Comparison of ENCODE assay signal across 9 mouse cellular contexts in genomic region chr16:97166166-97166565, GRCm38 (mm10). TPM values are rescaled to one million over a fixed set of nuclear protein-coding genes. Genes with fewer than 3 reads are reported as not detected.
DNase-seq lines count a peak whose midpoint lies in the region; ATAC-seq lines count a peak whose summit lies in the region.
"Had no signal": no experiment of that assay in that cellular context is flagged by ENCODE, and none has a peak within 500 bp of the region (broad histone marks: within the 10 kb centered on the region; RNA-seq: fewer than 3 reads in every experiment).

No protein-coding gene starts in this region.

- H3K27ac ChIP-seq in kidney, embryonic 14.5 days (ENCODE audit: low read depth, low read length): no peak overlapping the region
- H3K27ac ChIP-seq in embryonic facial prominence, embryonic 13.5 days: no peak overlapping the region
- H3K27ac ChIP-seq in hindbrain, embryonic 15.5 days (replicated peaks): peak overlapping the region; percentile 69
- H3K27ac ChIP-seq in midbrain, embryonic 16.5 days (ENCODE audit: low read length): peak overlapping the region; percentile 91

- no peak for ATAC-seq in kidney, embryonic 14.5 days (ENCODE audit: low FRiP score, low TSS enrichment)
- no peak for ATAC-seq in embryonic facial prominence, embryonic 13.5 days (ENCODE audit: insufficient number of reproducible peaks, insufficient read depth, low FRiP score, low TSS enrichment, low read depth)
- no peak for ATAC-seq in hindbrain, embryonic 15.5 days (ENCODE audit: low FRiP score, low read depth)
- no peak for ATAC-seq in midbrain, embryonic 16.5 days

- WGBS in kidney, embryonic 14.5 days: 27% methylated on average over 2 of the region's 2 CpGs
- 41% methylated on average over 2 of the region's 2 CpGs for WGBS in embryonic facial prominence, embryonic 13.5 days
- 37% methylated on average over 2 of the region's 2 CpGs for WGBS in hindbrain, embryonic 15.5 days
- 34% methylated on average over 2 of the region's 2 CpGs for WGBS in midbrain, embryonic 16.5 days

- no peaks in the 10 kb centered on the region for H3K36me3 ChIP-seq in kidney, embryonic 14.5 days (ENCODE audit: control insufficient read depth, insufficient read depth, low read length)
- no peaks in the 10 kb centered on the region for H3K36me3 ChIP-seq in embryonic facial prominence, embryonic 13.5 days
- H3K36me3 ChIP-seq in hindbrain, embryonic 15.5 days: no peaks in the 10 kb centered on the region
- no peaks in the 10 kb centered on the region for H3K36me3 ChIP-seq in midbrain, embryonic 16.5 days (ENCODE audit: control insufficient read depth, insufficient read depth, low read length)

- peaks cover 46% of the 10 kb centered on the region for H3K27me3 ChIP-seq in kidney, embryonic 14.5 days (ENCODE audit: control insufficient read depth, insufficient read depth, low read length)
- H3K27me3 ChIP-seq in embryonic facial prominence, embryonic 13.5 days: peaks cover 83% of the 10 kb centered on the region
- H3K27me3 ChIP-seq in hindbrain, embryonic 15.5 days: 0 out of 2 replicates have a peak, but pooled peaks cover 3% of the 10 kb centered on the region
- H3K27me3 ChIP-seq in midbrain, embryonic 16.5 days (ENCODE audit: control insufficient read depth, insufficient read depth, low read depth, low read length): no peaks in the 10 kb centered on the region

- peak overlapping the region; percentile 50 for H3K4me2 ChIP-seq in kidney, embryonic 14.5 days (replicated peaks; ENCODE audit: low read depth, low read length)
- peak overlapping the region; percentile 61 for H3K4me2 ChIP-seq in embryonic facial prominence, embryonic 13.5 days
- H3K4me2 ChIP-seq in hindbrain, embryonic 15.5 days: peak overlapping the region; percentile 84
- H3K4me2 ChIP-seq in midbrain, embryonic 16.5 days (ENCODE audit: low read length): peak overlapping the region; percentile 80

- H3K9me3 ChIP-seq in kidney, embryonic 14.5 days (ENCODE audit: control insufficient read depth, low read length): no peaks in the 10 kb centered on the region
- H3K9me3 ChIP-seq in embryonic facial prominence, embryonic 13.5 days: no peaks in the 10 kb centered on the region
- no peaks in the 10 kb centered on the region for H3K9me3 ChIP-seq in hindbrain, embryonic 15.5 days
- no peaks in the 10 kb centered on the region for H3K9me3 ChIP-seq in midbrain, embryonic 16.5 days (replicated peaks; ENCODE audit: control insufficient read depth, low read length, poor library complexity, severe bottlenecking)

- no peak for DNase-seq in kidney, adult 11 months
- no peak for DNase-seq in c-Kit-positive CD71-positive TER-119-positive erythroid progenitor cells, embryonic 14.5 days (ENCODE audit: low spot score)
- DNase-seq in left cerebral cortex, postnatal 4 days: no peak
- no peak for DNase-seq in left cerebral cortex, adult 18-20 months (ENCODE audit: low spot score in 2 of 2)

- intact Hi-C loops in left cerebral cortex, postnatal 4 days (cut with DNase I): loop anchor here (5.0 to 10.0 kb wide), 2 partner anchors 151 to 269 kb away; no protein-coding TSS in a partner anchor

- H3K4me1 ChIP-seq in kidney, embryonic 14.5 days (ENCODE audit: control insufficient read depth, insufficient read depth, low read length): no peaks in the 10 kb centered on the region
- H3K4me1 ChIP-seq in embryonic facial prominence, embryonic 13.5 days: peaks cover 11% of the 10 kb centered on the region
- H3K4me1 ChIP-seq in hindbrain, embryonic 15.5 days (replicated peaks): peaks cover 64% of the 10 kb centered on the region
- peaks cover 51% of the 10 kb centered on the region for H3K4me1 ChIP-seq in midbrain, embryonic 16.5 days (ENCODE audit: control insufficient read depth, insufficient read depth, low read length)

- no peak overlapping the region for H3K4me3 ChIP-seq in kidney, embryonic 14.5 days (ENCODE audit: low read length)
- no peak overlapping the region for H3K4me3 ChIP-seq in embryonic facial prominence, embryonic 13.5 days
- peak overlapping the region; percentile 38 for H3K4me3 ChIP-seq in hindbrain, embryonic 15.5 days
- H3K4me3 ChIP-seq in midbrain, embryonic 16.5 days (ENCODE audit: low read depth, low read length): peak overlapping the region; percentile 42
- H3K4me3 ChIP-seq: erythroblast, embryonic 14.5 days had no signal

- H3K9ac ChIP-seq in kidney, embryonic 14.5 days (ENCODE audit: low read depth, low read length): no peak overlapping the region
- H3K9ac ChIP-seq in embryonic facial prominence, embryonic 13.5 days: no peak overlapping the region
- peak overlapping the region; percentile 38 for H3K9ac ChIP-seq in hindbrain, embryonic 15.5 days
- peak overlapping the region; percentile 76 for H3K9ac ChIP-seq in midbrain, embryonic 16.5 days (ENCODE audit: low read depth, low read length)

RNA-seq across cellular contexts. Expression of gene Dscam, which starts 4.4 kb away (rescaled TPM):
- 0.07 TPM in 1 of 2 replicates, not detected in the other for polyA plus RNA-seq in kidney, embryonic 14.5 days (2014; fragmentation: Nextera tagmentation; extraction: Ambion mirVana)
- polyA plus RNA-seq in embryonic facial prominence, embryonic 13.5 days (2015; fragmentation: Nextera tagmentation; extraction: Ambion mirVana): 0.11 and 0.33 TPM in 2 replicates
- polyA plus RNA-seq in hindbrain, embryonic 15.5 days (2015; fragmentation: Nextera tagmentation; extraction: Ambion mirVana): 13.3 and 15.1 TPM in 2 replicates
- 14.7 and 16.2 TPM in 2 replicates for polyA plus RNA-seq in midbrain, embryonic 16.5 days (2015; fragmentation: Nextera tagmentation; extraction: Ambion mirVana)
- 10 to 100 TPM; 39.5 to 43.1 TPM for total RNA-seq in left cerebral cortex, postnatal 4 days (2021)
- total RNA-seq in left cerebral cortex, adult 18-20 months (2021): 10 to 100 TPM; 35.7 to 37.9 TPM
- polyA plus RNA-seq: erythroblast, embryonic 14.5 days had no signal

Comparison
In these comparisons a context has a peak if more than half of its experiments do, and no peak if none do; other contexts are left out.
1. H3K27ac ChIP-seq: peak in hindbrain, embryonic 15.5 days (single experiment) and midbrain, embryonic 16.5 days (single experiment); none in kidney, embryonic 14.5 days (single experiment) and embryonic facial prominence, embryonic 13.5 days (single experiment).
2. H3K4me3 ChIP-seq: peak in hindbrain, embryonic 15.5 days (single experiment) and midbrain, embryonic 16.5 days (single experiment); none in kidney, embryonic 14.5 days (single experiment) and embryonic facial prominence, embryonic 13.5 days (single experiment).
3. H3K9ac ChIP-seq: peak in hindbrain, embryonic 15.5 days (single experiment) and midbrain, embryonic 16.5 days (single experiment); none in kidney, embryonic 14.5 days (single experiment) and embryonic facial prominence, embryonic 13.5 days (single experiment).
4. RNA of gene Dscam, which starts 4.4 kb away (polyA plus RNA-seq): 14.7 to 16.2 TPM in midbrain, embryonic 16.5 days and 13.3 to 15.1 TPM in hindbrain, embryonic 15.5 days; 0.11 to 0.33 TPM in embryonic facial prominence, embryonic 13.5 days and 0.07 TPM in kidney, embryonic 14.5 days; every median in the first group is over 10 times any median in the second.
5. Peak in every context shown above with its lines, with median percentiles within 50 percentile points of each other: H3K4me2 ChIP-seq.